Mouse (Mus musculus) heart, embryonic 16.5 days (tissue): ENCODE results near the gene Acvr2b. TPM values are rescaled to one million over a fixed set of nuclear protein-coding genes. Genes with fewer than 3 reads are reported as not detected.
A peak's percentile ranks its signal among the peaks of the same experiment; 100 is the strongest.

Experiments used
- ATAC-seq: fragments of 200-750 bp; cut with Nextera tagmentation; replicated peaks from 2 replicates; pipeline ENCODE4 v1.8.0; 2017; ENCODE audit warnings: moderate number of reproducible peaks; ENCODE audit not compliant: insufficient read depth, low FRiP score; ENCODE audit errors: extremely low read depth
- H3K27ac ChIP-seq: fragments of 300-500 bp; sonication (generic); 2 replicates; pipeline ENCODE4 v1.5.1; 2014; ENCODE audit warnings: mild to moderate bottlenecking, low read length, control low read depth, moderate library complexity
- H3K27me3 ChIP-seq: fragments of 300-500 bp; sonication (generic); 2 replicates; pipeline ENCODE4 v1.6.1; 2014; ENCODE audit warnings: low read length, mixed read lengths; ENCODE audit not compliant: control insufficient read depth, insufficient read depth
- H3K36me3 ChIP-seq: fragments of 300-500 bp; sonication (generic); 2 replicates; pipeline ENCODE4 v1.6.1; 2014; ENCODE audit not compliant: control insufficient read depth, insufficient read depth
- H3K4me1 ChIP-seq: fragments of 300-500 bp; sonication (generic); 2 replicates; pipeline ENCODE4 v1.6.1; 2014; ENCODE audit warnings: low read length, mixed read lengths; ENCODE audit not compliant: control insufficient read depth, insufficient read depth
- H3K4me2 ChIP-seq: fragments of 300-500 bp; sonication (generic); 2 replicates; pipeline ENCODE4 v1.6.1; 2014; ENCODE audit warnings: low read depth, mild to moderate bottlenecking, control low read depth, low read length
- H3K4me3 ChIP-seq: fragments of 300-500 bp; sonication (generic); 2 replicates; pipeline ENCODE4 v1.5.1; 2014; ENCODE audit warnings: mild to moderate bottlenecking, control low read depth, low read length
- H3K9ac ChIP-seq: fragments of 300-500 bp; sonication (generic); 2 replicates; pipeline ENCODE4 v1.6.1; 2014; ENCODE audit warnings: low read length, control low read depth
- H3K9me3 ChIP-seq: fragments of 300-500 bp; sonication (generic); replicated peaks from 2 replicates; pipeline ENCODE4 v1.6.1; 2016; ENCODE audit warnings: low read length; ENCODE audit not compliant: control insufficient read depth
- whole genome bisulfite sequencing: fragments of 180-500 bp; shearing (Covaris S2); extraction: QIAGEN DNeasy Blood & Tissue Kit; methylation state at CpG from one replicate; pipeline ENCODE4 v1.1.7; 2014; 5-methylcytosine and 5-hydroxymethylcytosine counted together
- polyA plus RNA-seq: library from polyadenylated mRNA; unstranded; fragments of >200 nt; fragmentation: Nextera tagmentation; extraction: Ambion mirVana; gene quantifications from 2 replicates; pipeline ENCODE4 v1.2.1, GENCODE M21; 2015

Gene Acvr2b
- polyA plus RNA-seq, 1 experiment from 2014 or later, result 7.3 TPM

DNA sequence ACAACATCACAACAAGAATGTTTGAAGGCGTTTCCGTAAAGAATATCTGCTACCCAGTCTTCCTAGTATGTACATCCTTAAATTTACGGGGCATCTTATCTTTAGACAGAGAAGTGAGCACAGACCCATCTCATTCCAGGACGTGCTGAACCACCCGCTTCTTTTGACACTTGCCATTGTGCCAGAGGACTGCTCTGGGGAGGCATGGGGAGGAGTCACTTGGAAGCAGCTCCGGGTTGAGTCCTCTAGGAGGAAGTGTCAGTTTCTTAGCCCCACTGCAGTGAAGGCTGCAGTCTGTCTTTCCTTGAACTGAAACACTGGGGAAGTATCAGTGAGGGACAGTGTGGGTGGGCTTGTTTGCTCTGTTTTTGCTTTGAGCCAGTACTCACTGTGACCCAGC lies 43.8 kb downstream of the Acvr2b start:
- H3K4me3 ChIP-seq, result peak overlapping the region; percentile 89
- WGBS, result 17% methylated on average over 6 of the region's 6 CpGs
- ATAC-seq, result no peak

DNA sequence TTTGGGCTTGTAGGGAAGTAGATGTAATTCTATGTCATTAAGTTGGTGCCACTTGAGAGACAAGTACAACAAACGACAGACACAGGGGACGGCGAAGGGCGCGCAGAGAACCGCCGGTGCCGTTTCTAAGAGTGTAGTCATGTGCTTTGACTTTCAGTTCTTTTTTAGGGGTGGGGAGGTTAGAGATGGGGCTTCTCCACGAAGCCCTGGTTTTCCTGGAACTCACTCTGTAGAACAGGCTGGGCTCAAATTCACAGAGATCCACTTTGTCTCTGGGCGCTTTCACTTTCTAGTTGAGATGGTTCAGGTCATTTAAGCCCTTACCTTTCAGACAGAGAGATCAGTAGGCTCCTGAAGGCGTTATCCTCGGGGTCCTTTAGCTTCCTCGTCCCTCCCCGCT lies 54.0 kb downstream of the Acvr2b start:
- H3K27me3 ChIP-seq, result no peaks in the 10 kb centered on the region
- H3K27ac ChIP-seq, result no peak overlapping the region
- H3K4me2 ChIP-seq, result no peak overlapping the region
- peaks cover 14% of the 10 kb centered on the region for H3K4me1 ChIP-seq
- H3K9me3 ChIP-seq, result no peaks in the 10 kb centered on the region
- 80% methylated on average over 14 of the region's 14 CpGs for WGBS
- no peak overlapping the region for H3K9ac ChIP-seq
- H3K4me3 ChIP-seq, result no peak overlapping the region
- H3K36me3 ChIP-seq, result peaks cover 8% of the 10 kb centered on the region
- no peak for ATAC-seq

More for the DNA sequence above, 43.8 kb downstream of the Acvr2b start:
- peaks cover 8% of the 10 kb centered on the region for H3K4me1 ChIP-seq
- H3K4me2 ChIP-seq, result peak overlapping the region; percentile 97
- H3K27me3 ChIP-seq, result no peaks in the 10 kb centered on the region
- H3K36me3 ChIP-seq, result peaks cover 21% of the 10 kb centered on the region
- no peak overlapping the region for H3K27ac ChIP-seq
- peak overlapping the region; percentile 92 for H3K9ac ChIP-seq
- no peaks in the 10 kb centered on the region for H3K9me3 ChIP-seq

DNA sequence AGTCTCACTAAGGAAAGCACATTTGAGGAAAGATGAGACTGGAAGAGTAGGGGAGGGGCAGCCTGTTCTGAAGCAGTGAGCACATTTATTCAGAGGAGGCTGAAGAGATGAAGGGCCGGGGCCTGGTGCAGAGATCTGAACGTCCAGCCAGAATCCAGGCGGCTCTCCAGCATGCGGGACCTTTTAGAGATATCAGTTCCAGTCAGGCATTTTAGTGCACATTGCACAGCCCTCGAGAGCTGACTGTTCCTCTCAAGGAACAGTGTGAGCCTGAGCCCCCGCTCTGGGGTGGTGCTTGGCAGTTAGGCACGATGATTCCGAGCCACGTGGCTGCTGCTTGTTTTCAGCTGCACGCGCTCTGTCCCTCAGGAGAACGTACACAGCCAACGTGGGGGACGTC lies 55.2 kb downstream of the Acvr2b start:
- Histone ChIP-seq H3K9ac (no peak overlapping the region), H3K27me3 (no peaks in the 10 kb centered on the region), H3K4me3 (no peak overlapping the region), H3K4me2 (no peak overlapping the region), H3K36me3 (peaks cover 4% of the 10 kb centered on the region), H3K9me3 (no peaks in the 10 kb centered on the region), H3K4me1 (peaks cover 14% of the 10 kb centered on the region), H3K27ac (no peak overlapping the region)
- ATAC-seq, result 0 out of 2 replicates have a peak, but pooled peaks have one; percentile 50
- 51% methylated on average over 14 of the region's 14 CpGs for WGBS

DNA sequence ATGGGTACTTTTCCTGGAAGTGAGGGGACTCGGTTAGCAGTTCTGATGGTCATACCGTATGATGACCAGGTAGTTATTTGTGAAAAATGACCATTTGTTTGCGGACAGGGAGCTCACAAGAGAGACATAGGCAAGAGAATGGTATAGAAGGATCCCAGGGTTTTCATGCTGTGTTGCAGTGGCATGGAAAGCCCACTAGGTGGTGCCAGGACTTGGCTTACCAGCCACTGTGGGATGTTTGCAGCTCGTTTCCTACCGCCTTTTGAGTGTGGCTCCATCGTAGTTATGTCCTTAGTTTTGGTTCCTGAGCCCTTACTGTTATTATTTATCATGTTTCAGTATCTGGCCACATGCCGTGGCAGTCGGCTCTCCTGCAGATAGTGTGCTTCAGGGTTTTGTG lies 58.5 kb downstream of the Acvr2b start:
- H3K4me3 ChIP-seq, result no peak overlapping the region
- H3K9me3 ChIP-seq, result no peaks in the 10 kb centered on the region
- no peak overlapping the region for H3K4me2 ChIP-seq
- peaks cover 16% of the 10 kb centered on the region for H3K36me3 ChIP-seq
- H3K4me1 ChIP-seq, result peaks cover 13% of the 10 kb centered on the region
- H3K27me3 ChIP-seq, result no peaks in the 10 kb centered on the region
- ATAC-seq, result no peak
- no peak overlapping the region for H3K27ac ChIP-seq
- no peak overlapping the region for H3K9ac ChIP-seq
- 35% methylated on average over 8 of the region's 8 CpGs for WGBS

DNA sequence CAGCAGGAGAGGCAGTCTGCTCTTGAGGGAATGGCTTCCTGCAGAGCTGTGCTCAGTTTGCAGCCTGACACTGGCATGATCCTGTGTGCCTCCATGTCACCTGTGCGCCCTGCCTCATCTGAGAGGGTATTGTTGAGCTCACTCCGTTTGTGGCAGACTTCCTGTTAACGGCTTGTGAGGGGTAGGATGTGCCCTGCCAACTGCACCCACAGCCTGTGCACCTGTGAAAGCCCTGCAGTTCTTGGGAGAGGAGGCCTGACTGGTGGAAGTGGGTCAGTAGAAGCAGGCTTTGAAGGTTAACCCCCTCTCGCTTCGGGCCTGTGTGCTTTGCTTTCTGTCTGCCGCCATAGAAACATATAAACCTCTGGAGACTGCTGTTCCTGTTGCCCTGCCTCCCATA lies 63.1 kb downstream of the Acvr2b start:
- Histone ChIP-seq H3K27ac (no peak overlapping the region; the same call in 1 of the 2 replicates), H3K4me3 (no peak overlapping the region), H3K36me3 (peaks cover 16% of the 10 kb centered on the region), H3K9ac (no peak overlapping the region), H3K27me3 (no peaks in the 10 kb centered on the region), H3K4me2 (no peak overlapping the region), H3K9me3 (no peaks in the 10 kb centered on the region), H3K4me1 (peaks cover 28% of the 10 kb centered on the region)
- ATAC-seq, result no peak
- WGBS, result 83% methylated on average over 6 of the region's 6 CpGs

DNA sequence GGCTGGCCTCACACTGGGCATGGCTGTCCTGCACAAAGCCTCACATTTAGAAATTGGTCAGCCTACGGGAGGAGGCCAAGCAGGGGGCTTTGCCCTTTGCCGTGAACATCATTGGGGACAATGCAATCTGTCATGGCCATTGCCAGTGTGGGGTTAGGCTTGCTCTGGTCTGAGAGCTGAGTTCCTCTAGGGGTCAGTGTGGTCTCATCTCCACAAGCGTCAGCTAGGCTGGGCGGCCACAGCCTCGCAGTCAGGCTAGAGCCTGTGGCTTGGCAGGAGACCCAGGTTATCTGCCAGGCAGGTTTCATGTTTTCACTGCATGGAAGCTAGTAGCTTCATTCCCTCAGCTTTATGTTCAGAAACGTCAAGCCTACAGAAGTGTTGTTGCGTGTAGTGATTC lies 63.7 kb downstream of the Acvr2b start:
- no peaks in the 10 kb centered on the region for H3K9me3 ChIP-seq
- 49% methylated on average over 7 of the region's 7 CpGs for WGBS
- peaks cover 32% of the 10 kb centered on the region for H3K4me1 ChIP-seq
- H3K4me3 ChIP-seq, result no peak overlapping the region
- H3K36me3 ChIP-seq, result peaks cover 16% of the 10 kb centered on the region
- ATAC-seq, result 0 out of 2 replicates have a peak, but pooled peaks have one; percentile 20
- no peaks in the 10 kb centered on the region for H3K27me3 ChIP-seq
- H3K9ac ChIP-seq, result no peak overlapping the region
- H3K4me2 ChIP-seq, result no peak overlapping the region
- no peak overlapping the region for H3K27ac ChIP-seq

DNA sequence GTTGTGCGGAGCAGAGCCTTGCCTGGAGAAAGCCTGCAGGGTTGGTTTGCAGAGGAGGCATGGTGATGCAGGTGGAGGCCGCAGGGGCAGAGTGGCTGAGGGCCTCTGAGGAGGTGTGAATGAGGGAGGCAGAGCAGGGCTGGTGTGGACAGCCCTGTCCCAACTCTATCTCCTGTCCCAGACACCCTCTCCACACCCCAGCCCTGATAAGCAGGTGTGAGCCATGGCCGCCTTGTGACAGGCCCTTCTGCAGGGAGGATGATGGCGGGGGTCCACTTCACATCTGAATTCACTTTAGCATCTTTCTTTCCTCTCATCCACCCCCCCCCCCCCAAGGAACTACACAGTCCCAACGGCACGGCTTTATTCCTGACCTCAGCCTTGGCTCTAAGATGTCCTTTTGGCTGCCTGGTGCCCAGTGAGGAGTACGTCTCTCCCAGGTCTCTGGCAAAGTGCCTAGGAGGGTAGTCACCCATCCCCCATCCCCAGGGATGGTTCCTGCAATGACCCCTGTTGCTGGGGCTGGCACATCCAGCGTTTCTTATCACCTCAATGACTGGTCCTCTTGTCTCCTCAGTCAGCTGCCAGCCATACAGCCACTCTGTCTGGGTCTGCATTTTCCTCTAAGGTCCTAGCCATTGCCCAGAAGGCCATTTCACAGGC lies 67.9 kb downstream of the Acvr2b start:
- H3K4me1 ChIP-seq, result peaks cover 61% of the 10 kb centered on the region
- WGBS, result 36% methylated on average over 8 of the region's 8 CpGs
- no peak overlapping the region for H3K4me3 ChIP-seq
- no peaks in the 10 kb centered on the region for H3K27me3 ChIP-seq
- no peaks in the 10 kb centered on the region for H3K9me3 ChIP-seq
- ATAC-seq, result peak; percentile 95
- H3K27ac ChIP-seq, result peak overlapping the region; percentile 86
- peaks cover 5% of the 10 kb centered on the region; the same call in 1 of the 2 replicates for H3K36me3 ChIP-seq
- peak overlapping the region; percentile 41 for H3K9ac ChIP-seq
- peak overlapping the region; percentile 3; the same call in 1 of the 2 replicates for H3K4me2 ChIP-seq

DNA sequence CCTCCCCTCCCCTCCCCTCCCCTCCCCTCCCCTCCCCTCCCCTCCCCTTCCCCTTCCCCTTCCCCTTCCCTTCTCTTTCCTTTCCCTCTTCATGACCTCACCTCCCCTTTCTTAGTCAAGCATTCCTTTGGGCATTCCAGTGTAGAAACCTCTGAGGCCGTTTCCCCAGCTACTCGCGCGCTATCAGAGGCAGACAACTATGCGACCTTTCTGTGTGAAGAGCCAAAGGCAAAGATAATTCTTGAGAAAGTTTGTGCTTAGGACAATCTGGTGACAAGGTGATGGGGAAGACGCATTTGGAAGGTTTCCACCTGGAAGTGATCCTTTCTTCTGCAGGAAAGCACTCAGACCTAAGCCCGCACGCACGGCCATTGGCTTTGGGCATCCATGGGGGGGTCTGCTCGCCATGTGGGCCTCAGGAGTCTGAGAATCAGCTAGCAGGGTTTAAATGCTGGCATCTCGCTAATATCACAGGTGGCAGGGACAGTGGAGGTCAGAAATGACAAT lies 70.5 kb downstream of the Acvr2b start:
- no peak overlapping the region for H3K9ac ChIP-seq
- peak overlapping the region; percentile 33; the same call in 1 of the 2 replicates for H3K27ac ChIP-seq
- WGBS, result 44% methylated on average over 11 of the region's 11 CpGs
- peaks cover 60% of the 10 kb centered on the region for H3K4me1 ChIP-seq
- H3K27me3 ChIP-seq, result no peaks in the 10 kb centered on the region
- H3K9me3 ChIP-seq, result no peaks in the 10 kb centered on the region
- no peak for ATAC-seq
- no peaks in the 10 kb centered on the region for H3K36me3 ChIP-seq
- no peak overlapping the region for H3K4me2 ChIP-seq
- H3K4me3 ChIP-seq, result no peak overlapping the region

DNA sequence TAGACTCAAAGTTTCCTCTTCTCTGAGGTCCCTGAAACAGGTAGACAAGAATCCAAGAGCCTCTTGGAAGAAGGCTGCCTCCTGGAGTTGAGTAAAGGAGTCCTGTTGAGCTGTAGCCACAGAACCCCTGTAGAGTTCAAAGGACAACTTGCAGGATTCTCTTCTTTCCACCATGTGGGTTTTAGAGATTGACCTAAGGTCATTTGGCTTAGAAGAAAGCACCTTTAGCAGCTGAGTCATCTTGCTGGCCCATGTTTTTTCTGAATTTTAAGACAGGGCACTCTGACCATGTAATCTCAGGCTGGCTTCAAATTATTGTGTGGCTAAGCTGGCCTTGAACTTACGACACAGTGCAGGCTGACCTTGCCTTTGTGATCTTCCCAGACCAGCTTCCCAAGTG lies 71.1 kb downstream of the Acvr2b start:
- Histone ChIP-seq H3K4me1 (peaks cover 57% of the 10 kb centered on the region), H3K27ac (no peak overlapping the region)
- ATAC-seq, result no peak

More for the DNA sequence above, 71.1 kb downstream of the Acvr2b start:
- 100% methylated on average over 1 of the region's 1 CpGs for WGBS
- H3K9me3 ChIP-seq, result no peaks in the 10 kb centered on the region
- no peak overlapping the region for H3K9ac ChIP-seq
- H3K4me3 ChIP-seq, result no peak overlapping the region
- no peaks in the 10 kb centered on the region for H3K27me3 ChIP-seq
- no peak overlapping the region for H3K4me2 ChIP-seq
- H3K36me3 ChIP-seq, result no peaks in the 10 kb centered on the region
